Mouse (Mus musculus): ENCODE data around the gene Nfe2. TPM values are rescaled to one million over a fixed set of nuclear protein-coding genes. Genes with fewer than 3 reads are reported as not detected.

Gene Nfe2
- 84.3 and 91.5 TPM in 2 replicates for polyA plus RNA-seq (2012)

DNA sequence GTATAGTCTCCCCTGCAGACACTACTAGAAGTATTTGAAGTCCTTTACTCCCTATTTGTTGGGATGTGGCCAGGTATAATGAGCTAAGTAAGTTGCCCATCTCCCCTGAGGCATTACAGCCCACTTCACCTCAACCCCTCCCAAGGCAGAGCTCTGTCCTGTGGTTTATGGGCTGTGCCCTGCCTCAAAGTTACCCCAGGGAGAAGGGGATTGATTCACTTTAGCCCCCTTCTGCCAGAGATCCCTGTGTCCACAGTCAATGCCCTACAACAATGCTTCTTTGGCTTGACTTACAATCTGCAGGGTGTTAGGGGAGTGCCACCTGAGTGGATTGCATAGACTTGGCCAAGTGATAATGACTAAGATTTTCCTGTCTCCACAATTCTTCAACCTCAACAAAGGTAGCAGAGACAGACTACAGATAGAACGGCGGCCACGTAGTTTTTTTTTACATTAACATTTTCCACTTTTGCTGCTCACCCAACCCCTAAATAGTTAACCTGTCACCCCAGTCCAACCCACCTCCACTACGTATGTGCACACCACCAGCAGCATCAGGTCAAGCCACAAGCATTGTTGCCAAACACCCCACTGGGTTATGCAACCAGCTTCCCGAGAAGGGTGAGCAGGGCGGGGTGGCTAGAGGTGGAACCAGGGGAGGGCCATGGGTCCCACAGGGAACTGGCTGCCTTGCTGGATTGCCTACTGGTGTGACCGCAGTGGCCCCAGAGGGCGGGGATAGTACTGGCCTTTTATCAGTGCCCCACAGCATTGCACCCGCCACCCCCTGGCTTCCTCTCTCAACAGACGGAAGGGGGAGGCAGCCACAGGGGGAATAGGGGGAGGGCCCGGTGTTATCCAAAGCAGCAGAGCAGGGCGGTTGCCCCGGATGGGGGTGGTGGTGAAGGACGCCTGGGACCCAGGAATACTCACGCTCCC is at the start of gene Nfe2:
Nfe2 (minus strand) TSS at position 614 of the 939 bp plus-strand sequence.

DNA sequence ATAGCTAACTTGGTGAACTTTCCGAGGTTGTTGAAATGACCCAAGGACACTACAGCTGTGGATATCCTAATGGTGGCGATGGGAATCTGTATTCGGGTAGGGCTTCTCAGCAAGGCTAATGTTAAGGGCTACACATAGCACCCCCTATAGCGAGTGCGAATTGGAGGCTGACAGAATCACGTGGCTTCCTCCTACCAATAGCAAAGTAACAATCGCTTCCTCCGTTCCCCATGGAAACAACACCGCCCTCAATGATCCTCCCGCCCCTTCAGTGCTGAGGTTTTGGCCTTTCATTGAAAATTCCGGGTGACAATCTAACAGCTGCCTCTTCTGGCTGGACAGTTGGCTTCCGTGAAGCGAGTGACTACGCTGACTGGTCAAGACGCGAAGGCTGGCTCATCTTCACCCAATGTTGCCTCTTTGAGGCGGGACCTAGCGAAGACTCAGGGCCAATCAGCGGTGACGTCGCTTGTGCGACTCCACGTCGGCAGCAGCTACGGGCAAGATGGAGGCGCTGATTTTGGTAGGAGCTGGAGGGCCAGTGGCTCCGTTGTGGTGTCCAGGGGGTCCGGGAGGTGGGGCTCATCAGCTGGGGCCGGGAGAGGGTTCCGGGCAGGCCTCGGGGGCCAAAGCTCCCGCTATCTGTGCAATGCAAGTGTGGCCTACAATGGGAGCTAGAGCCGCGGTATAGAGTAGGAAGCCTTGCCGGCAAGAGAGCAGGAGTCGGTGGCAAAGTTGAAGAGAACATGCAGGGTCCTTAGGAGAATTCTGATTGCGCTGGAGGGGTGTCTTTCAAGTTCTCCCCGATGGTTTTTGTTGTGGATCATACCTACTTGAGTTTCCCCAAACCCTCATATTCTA is 14.4 kb upstream of the Nfe2 start, which contains the start of gene Copz1:
Copz1 (plus strand) TSS at position 296 of the 861 bp plus-strand sequence.

DNA sequence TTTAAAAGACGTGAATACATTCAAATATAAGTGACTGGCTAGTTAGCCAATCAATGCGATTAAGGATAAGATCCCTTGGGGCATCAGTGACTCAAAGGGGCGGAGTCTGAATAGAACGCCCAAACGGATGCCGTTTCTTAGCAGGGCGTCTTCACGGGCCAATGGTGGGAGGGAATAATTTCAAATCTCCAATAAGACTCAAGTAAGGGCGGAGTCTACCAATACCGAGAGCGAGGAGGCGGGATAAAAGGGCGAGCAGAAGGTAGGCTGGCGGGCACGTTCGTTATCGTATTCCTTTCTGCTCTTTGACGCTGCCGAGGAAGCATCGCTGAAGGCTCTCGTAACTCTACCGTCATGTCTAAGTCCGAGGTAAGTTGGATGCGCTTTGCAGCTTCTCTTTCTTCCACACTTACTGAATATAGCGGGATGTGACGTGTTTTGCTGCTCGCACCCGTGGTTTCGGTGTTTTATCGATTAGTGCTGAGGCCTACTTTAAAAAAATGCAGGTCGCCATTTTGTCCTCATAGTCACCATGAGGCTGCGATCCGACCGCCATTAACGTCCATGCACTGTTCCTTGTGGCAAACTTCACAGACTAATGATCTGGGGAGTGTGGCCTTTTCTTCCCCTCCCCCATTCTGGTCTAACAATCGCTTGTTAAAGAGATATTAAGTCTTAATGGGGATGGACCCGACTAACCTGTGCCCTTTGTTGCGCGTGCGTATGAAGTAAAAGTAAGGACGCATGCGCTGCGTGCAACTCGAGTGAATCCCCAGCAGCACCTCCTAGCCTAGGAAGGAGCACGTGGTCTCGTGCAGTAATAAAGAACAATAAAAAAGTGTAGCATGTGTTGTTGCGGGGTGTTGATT is 17.8 kb downstream of the Nfe2 start, which contains the start of gene Hnrnpa1:
Hnrnpa1 (plus strand) TSS at position 273 of the 869 bp plus-strand sequence.

DNA sequence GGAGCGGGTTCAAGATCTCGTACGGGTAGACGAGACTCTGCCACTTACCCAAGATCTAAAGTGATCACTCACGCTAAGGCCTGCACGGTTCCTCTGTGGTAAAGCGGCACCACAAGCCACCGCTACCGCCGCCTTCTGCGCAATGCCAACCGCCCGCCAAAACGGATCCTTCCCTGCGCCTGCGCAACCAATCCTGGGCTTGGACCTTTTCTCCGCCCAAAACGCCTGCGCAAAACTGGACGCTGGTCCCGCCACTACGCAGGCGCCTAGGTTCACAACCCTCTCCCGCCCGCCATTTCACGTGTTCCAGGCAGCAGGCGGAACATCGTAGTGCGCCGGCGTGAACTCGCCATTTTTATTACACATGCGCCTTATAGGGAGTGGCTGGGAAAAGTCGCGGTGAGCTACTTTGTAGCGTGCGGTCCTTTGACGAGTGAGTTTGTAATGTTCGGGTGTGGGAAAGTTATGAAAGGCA is 18.5 kb downstream of the Nfe2 start, which contains the start of gene Cbx5:
Cbx5 (minus strand) TSS at position 132 of the 475 bp plus-strand sequence.

Other genes with a start within 250 kb of the Nfe2 start
- gene Hoxc4, start 239.5 kb downstream of the Nfe2 start, polyA plus RNA-seq (2012) = 0.03 and 0.04 TPM in 2 replicates
- 0.66 and 1.4 TPM in 2 replicates for gene Smug1, start 91.3 kb downstream of the Nfe2 start, polyA plus RNA-seq (2012)
- 1.6 and 1.8 TPM in 2 replicates for gene Cbx5, start 18.6 kb downstream of the Nfe2 start, polyA plus RNA-seq (2012)
- gene Hnrnpa1, start 18.0 kb downstream of the Nfe2 start, polyA plus RNA-seq (2012) = 133 and 198 TPM in 2 replicates
- 35.9 and 39.4 TPM in 2 replicates for gene Copz1, start 14.3 kb upstream of the Nfe2 start, polyA plus RNA-seq (2012)
- gene Gpr84, start 52.2 kb upstream of the Nfe2 start, polyA plus RNA-seq (2012) = 2.2 TPM in 2 replicates
- 312 and 339 TPM in 2 replicates for gene Zfp385a, start 81.7 kb upstream of the Nfe2 start, polyA plus RNA-seq (2012)
- gene Itga5, start 108.4 kb upstream of the Nfe2 start, polyA plus RNA-seq (2012) = 39.3 and 41.5 TPM in 2 replicates
- gene Gtsf1, start 172.1 kb upstream of the Nfe2 start, polyA plus RNA-seq (2012) = not detected in 2 replicates
- not detected in 2 replicates for gene Gtsf2, start 190.1 kb upstream of the Nfe2 start, polyA plus RNA-seq (2012)
- gene Nckap1l, start 195.4 kb upstream of the Nfe2 start, polyA plus RNA-seq (2012) = 20.6 and 30.3 TPM in 2 replicates
- 4.4 and 8.3 TPM in 2 replicates for gene Pde1b, start 244.6 kb upstream of the Nfe2 start, polyA plus RNA-seq (2012)